Mouse (Mus musculus): ENCODE results near the gene Vav2.

Vav2 gene

GRCm38 (mm10) chr2:27377164-27377563, 49.7 kb downstream of the Vav2 start:
- no peak for ATAC-seq (ENCODE audit: insufficient number of reproducible peaks, low FRiP score, low TSS enrichment)

GRCm38 (mm10) chr2:27375141-27375540, 51.7 kb downstream of the Vav2 start:
- ATAC-seq (ENCODE audit: insufficient number of reproducible peaks, low FRiP score, low TSS enrichment): no peak

GRCm38 (mm10) chr2:27373349-27373748, 53.5 kb downstream of the Vav2 start:
- no peak for ATAC-seq (ENCODE audit: insufficient number of reproducible peaks, low FRiP score, low TSS enrichment)

DNA sequence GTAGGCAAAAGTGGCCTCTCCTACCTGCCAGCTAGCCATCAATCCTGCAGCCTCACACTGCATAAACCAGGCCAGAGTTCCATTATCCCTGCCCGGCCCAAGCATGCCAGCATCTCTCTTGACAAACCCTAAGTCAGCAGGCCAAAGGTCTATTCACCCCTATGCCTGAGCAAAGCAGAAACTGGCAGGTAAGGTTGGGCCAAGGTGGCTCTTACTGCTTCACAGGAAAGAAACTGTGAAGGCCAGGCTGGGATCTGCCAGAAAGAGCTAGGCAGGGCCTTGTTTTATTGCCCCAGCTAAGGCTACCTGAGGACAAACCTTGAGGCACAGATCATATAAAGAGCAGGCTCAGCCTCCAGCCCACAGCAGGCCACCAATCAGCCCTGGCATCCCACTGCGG, 55.4 kb downstream of the Vav2 start:
- no peak for ATAC-seq (ENCODE audit: insufficient number of reproducible peaks, low FRiP score, low TSS enrichment)

DNA sequence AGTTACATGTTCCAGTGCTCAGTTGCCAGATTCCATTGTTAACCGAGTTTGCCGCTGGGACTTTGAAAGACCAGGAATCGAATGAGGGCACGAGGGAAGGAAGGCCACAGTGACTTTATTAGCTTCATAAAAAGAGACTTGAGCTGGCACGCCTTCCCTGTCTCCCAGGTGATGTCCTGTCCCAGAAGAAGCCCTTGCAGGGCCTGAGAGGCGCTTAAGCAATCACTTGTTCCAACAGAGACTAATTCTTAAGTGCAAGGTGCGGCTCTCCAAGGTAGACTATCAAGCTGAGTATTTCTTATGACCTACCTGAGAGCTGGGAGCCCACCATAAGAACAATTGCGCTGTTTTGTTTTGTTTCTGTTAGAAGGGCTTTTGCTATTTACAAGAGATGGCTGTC, 57.9 kb downstream of the Vav2 start:
- no peak for ATAC-seq (ENCODE audit: insufficient number of reproducible peaks, low FRiP score, low TSS enrichment)

- ATAC-seq (ENCODE audit: insufficient number of reproducible peaks, low FRiP score, low TSS enrichment): no peak
Observed at GRCm38 (mm10) chr2:27365296-27365695, 61.5 kb downstream of the Vav2 start.

- no peak for ATAC-seq (ENCODE audit: insufficient number of reproducible peaks, low FRiP score, low TSS enrichment)
Observed at GRCm38 (mm10) chr2:27361786-27362185, 65.0 kb downstream of the Vav2 start.

DNA sequence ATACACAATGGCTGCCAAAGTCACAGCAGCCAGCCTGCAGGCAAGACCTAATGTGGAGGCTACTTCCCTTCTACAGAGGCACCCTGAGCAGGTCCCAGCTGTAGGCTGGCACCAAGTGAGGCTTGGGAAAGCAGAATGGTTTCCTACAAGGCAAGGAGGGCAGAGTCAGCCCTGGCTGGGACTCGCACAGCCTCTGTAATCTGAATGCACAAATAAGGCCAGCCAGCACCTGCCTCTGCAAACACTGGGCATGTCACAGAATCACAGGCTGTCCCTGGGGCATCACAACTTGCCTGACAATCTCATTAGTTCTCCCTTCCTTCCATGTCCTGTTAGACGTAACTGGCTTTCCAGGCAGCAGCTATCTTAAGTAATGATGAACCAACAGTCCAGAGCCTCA, 68.4 kb downstream of the Vav2 start:
- no peak for ATAC-seq (ENCODE audit: insufficient number of reproducible peaks, low FRiP score, low TSS enrichment)

DNA sequence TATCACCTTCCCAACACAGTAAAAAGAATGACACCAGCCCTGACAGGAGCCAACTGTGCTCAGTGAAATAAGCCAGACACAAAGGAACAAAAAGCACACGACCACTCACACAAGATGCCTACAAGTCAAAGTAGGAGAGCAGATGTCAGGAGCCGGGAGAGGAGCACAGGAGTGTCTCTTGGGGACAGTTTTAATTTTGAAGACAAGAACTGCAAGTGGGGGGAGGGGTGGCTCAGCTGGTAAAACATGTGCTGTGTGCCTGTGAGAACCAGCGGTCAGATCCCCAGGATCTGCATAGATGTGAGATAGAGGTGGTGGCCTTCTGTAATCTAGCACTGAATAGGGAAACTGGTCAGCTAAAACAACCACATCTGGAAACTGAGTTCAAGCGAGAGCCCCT, 71.1 kb downstream of the Vav2 start:
- no peak for ATAC-seq (ENCODE audit: insufficient number of reproducible peaks, low FRiP score, low TSS enrichment)

DNA sequence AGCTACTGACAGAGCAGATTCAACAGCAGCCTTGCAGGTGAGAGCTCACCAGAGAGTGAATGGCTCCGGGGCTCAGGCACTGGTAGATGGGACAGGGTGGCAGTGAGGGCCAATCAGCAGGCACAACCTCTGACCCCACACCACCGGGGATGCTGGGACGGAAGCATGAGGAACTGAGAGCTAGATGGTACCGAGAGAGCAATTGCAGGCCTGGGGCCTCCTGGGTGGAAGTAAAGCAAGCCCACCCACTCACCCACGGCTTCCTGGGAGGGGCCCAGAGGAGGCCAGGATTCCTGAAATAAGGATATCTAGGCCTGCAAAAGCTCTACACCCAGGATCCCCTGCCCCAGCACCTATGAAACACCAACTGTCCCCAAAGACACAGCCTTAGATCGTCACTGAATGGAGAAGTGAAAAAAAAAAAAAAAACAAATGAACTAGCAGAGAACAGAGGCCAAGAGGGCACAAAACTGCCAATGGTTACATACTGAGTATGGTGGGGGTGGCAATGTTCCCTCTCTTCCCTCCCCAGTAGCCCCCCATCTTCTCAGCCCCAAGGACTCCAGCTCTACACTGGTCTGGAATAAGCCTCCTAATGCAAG, 72.1 kb downstream of the Vav2 start:
- ATAC-seq (ENCODE audit: insufficient number of reproducible peaks, low FRiP score, low TSS enrichment): no peak

GRCm38 (mm10) chr2:27352720-27353119, 74.1 kb downstream of the Vav2 start:
- ATAC-seq (ENCODE audit: insufficient number of reproducible peaks, low FRiP score, low TSS enrichment): no peak; the same call in 1 of the 2 replicates

- no peak for ATAC-seq (ENCODE audit: insufficient number of reproducible peaks, low FRiP score, low TSS enrichment)
Observed at GRCm38 (mm10) chr2:27350371-27350770, 76.5 kb downstream of the Vav2 start.

DNA sequence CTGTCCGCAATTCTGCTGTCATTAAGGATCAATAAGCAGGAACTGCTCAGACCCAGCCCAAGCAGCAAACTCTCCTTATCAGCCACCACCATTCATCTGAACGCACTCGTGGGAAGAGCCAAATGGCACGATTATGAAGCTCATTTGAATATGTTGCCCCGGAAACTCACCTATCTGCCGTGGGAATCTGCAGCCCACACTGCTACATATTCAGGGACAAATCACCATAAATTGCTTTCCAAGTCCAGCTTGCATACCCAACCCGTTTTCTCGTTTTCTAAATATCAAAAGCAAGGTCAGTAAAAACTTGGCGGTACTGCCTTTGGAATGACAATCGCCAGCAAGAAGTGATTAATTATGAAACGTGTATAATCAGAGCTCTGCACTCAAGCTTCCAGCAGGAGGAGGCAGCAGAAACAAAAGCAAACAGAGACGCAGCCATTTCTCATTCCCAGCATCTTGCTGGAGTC, 82.8 kb downstream of the Vav2 start:
- ATAC-seq (ENCODE audit: insufficient number of reproducible peaks, low FRiP score, low TSS enrichment): no peak

GRCm38 (mm10) chr2:27340682-27341081, 86.2 kb downstream of the Vav2 start:
- ATAC-seq (ENCODE audit: insufficient number of reproducible peaks, low FRiP score, low TSS enrichment): no peak

- ATAC-seq (ENCODE audit: insufficient number of reproducible peaks, low FRiP score, low TSS enrichment): no peak
Observed at GRCm38 (mm10) chr2:27339051-27339450, 87.8 kb downstream of the Vav2 start.

DNA sequence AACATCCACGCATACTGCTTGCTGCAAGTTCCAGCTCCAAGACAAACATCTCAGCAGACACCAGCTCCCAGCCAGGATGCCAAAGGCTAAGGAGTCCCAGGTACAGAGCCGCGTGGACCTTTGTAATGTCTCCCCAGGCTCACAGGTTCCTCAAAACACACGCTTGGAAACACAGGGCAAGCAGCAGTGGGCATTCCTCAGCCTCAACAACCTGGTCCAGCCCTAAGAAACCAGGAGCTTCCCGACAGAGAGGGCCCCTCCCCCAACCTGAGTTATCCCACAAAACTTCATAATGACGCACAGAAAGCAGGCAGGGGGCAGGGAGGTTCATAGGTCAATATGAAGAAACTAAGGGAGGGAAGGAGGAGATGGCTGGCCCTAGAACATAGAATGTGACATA, 89.6 kb downstream of the Vav2 start:
- ATAC-seq (ENCODE audit: insufficient number of reproducible peaks, low FRiP score, low TSS enrichment): no peak

DNA sequence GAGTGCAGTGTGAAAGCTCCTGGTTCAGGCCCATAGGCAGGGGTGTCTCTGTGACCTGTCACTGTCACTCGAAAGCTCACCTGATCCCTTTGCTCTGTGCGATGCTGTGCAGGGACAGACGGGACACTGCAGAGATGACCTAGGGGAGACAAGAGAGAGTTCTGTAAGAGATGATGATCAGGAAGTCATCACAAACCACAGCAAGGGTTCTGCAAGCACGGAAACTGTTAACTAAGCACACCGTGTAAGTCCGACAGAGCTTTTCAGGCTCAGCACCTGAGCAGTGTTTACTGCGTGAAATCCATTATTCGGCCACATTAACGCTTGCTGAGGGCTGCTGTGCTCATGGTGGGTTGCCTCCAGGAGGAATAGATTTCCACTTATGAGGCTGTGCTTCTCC, 90.2 kb downstream of the Vav2 start:
- no peak for ATAC-seq (ENCODE audit: insufficient number of reproducible peaks, low FRiP score, low TSS enrichment)

DNA sequence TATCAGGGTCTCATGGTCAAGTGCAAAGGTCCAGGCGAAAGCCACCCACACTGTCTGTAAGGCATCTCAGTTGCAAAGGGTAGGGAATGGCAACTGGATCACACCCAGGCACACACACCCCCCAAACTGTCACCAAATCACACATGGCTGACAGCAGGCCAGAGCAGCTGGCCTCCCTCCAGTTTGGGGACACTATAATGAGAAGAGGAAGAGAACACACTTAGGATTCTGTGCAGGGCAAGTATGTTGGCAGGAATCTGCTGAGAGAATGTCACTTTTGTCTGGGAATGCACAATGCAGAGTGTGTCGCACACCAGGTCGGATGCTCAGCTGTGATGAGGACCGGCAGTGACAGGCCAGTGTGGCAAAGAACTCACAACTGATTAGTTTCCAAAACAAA, 92.0 kb downstream of the Vav2 start:
- ATAC-seq (ENCODE audit: insufficient number of reproducible peaks, low FRiP score, low TSS enrichment): no peak

DNA sequence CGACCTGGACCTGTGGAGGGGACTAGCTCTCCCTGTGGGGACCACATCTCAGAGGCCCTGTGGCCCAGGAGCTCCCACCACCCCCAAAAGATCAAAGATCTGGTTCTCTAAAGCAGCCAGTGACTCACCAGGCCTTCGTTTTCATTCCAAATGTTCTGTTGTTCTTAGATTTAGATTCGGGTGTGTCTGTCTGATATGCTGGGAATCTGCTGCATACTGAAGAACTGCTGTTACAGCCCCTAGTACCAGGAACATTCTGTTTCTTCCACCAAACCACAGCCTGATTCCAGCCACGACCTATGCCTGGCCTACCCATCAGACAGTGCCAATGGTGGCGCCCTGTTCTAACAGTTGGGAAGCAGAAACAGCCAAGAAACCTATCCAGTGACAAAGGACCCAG, 95.3 kb downstream of the Vav2 start:
- no peak for ATAC-seq (ENCODE audit: insufficient number of reproducible peaks, low FRiP score, low TSS enrichment)

- ATAC-seq (ENCODE audit: insufficient number of reproducible peaks, low FRiP score, low TSS enrichment): peak; percentile 74
Observed at GRCm38 (mm10) chr2:27330446-27330845, 96.4 kb downstream of the Vav2 start.

DNA sequence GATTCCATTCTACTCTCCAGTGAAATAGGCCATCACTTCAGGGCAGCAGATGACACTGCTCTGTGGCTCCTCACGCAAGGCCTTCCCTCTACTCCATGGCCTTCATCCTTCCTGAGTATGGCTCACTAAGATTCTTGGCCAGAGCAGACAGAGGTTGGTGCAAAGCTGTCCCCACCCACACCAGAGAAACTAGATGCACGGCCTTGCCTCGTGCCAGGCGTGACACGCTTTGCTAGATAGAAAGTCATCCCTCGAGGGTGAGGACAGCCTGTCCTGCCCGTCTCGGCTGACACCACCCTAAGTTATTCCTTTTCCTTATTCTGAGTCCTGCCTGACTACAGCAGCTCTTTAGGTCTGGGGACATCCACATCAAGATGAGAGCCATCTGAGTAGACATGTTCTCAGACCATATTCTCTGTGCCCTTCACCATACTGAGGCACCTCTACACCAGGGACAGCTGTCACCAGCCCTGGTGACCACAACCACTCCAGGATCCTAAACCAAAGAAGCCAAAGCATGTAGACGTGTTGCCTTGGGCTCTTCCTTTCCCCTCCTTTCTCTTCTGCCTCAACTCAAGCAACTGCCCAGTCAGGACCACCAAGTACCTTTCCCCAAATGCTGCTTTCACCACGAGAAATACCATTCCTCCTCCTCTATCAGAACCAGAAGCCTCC, 97.3 kb downstream of the Vav2 start:
- no peak for ATAC-seq (ENCODE audit: insufficient number of reproducible peaks, low FRiP score, low TSS enrichment)

DNA sequence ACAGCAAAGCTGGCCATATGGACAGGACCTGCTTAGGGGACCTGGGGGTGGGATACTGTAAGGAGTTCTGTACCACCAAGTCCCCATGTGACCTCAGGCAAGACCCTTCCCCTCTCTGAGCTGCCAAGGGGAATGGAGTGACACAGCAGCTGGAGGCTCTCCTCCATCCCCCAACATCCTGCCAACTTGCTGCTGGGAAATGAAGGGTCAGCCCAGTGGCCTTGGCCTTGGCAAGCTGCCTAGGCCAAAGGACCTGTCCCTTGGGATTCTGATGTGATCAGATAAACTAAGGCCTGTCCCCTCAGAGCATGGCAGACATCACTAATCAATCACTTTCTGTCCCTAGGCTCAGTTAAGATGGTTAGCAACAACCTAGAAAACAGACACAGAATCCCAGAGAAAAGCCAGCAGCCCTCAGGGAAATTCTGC, 98.2 kb downstream of the Vav2 start:
- no peak for ATAC-seq (ENCODE audit: insufficient number of reproducible peaks, low FRiP score, low TSS enrichment)
